ENCODE assay signal across 8 mouse cellular contexts in genomic region chr5:113221147-113221865, GRCm38 (mm10). TPM values are rescaled to one million over a fixed set of nuclear protein-coding genes. Genes with fewer than 3 reads are reported as not detected.
DNase-seq lines count a peak whose midpoint lies in the region; ATAC-seq and TF ChIP-seq lines count a peak whose summit lies in the region.

Gene 2900026A02Rik (minus strand): TSS chr5:113221236.

- H3K27ac ChIP-seq in forebrain, embryonic 13.5 days, result no peak within 1 kb of the TSS
- H3K27ac ChIP-seq in heart, postnatal 0 days (ENCODE audit: low read depth), result peak within 1 kb of the TSS; percentile 61
- H3K27ac ChIP-seq in liver, embryonic 15.5 days (replicated peaks), result peak within 1 kb of the TSS; percentile 78
- no peak within 1 kb of the TSS for H3K27ac ChIP-seq in neural tube, embryonic 11.5 days (ENCODE audit: low read depth, low read length)

- no peaks in the 10 kb centered on the region for H3K36me3 ChIP-seq in C2C12 (ENCODE audit: control insufficient read depth, insufficient read depth)
- H3K36me3 ChIP-seq in forebrain, embryonic 13.5 days (ENCODE audit: poor library complexity, severe bottlenecking), result no peaks in the 10 kb centered on the region
- no peaks in the 10 kb centered on the region for H3K36me3 ChIP-seq in heart, postnatal 0 days (replicated peaks; ENCODE audit: control insufficient read depth, insufficient read depth, low read length)
- no peaks in the 10 kb centered on the region for H3K36me3 ChIP-seq in liver, embryonic 15.5 days (replicated peaks)
- H3K36me3 ChIP-seq in neural tube, embryonic 11.5 days (ENCODE audit: control insufficient read depth, insufficient read depth, low read length), result no peaks in the 10 kb centered on the region

- WGBS in forebrain, embryonic 13.5 days, result 9% methylated on average over 45 of the region's 62 CpGs
- 8% methylated on average over 61 of the region's 62 CpGs for WGBS in heart, postnatal 0 days
- WGBS in liver, embryonic 15.5 days (ENCODE audit: insufficient replicate concordance), result 7% methylated on average over 62 of the region's 62 CpGs
- WGBS in neural tube, embryonic 11.5 days, result 18% methylated on average over 25 of the region's 62 CpGs

- peak within 1 kb of the TSS; percentile 29 for H3K4me3 ChIP-seq in C2C12 (ENCODE audit: insufficient read depth, poor library complexity, severe bottlenecking)
- H3K4me3 ChIP-seq in forebrain, embryonic 13.5 days, result peak within 1 kb of the TSS; percentile 60
- H3K4me3 ChIP-seq in heart, postnatal 0 days (ENCODE audit: low read depth, low read length), result peak within 1 kb of the TSS; percentile 67
- peak within 1 kb of the TSS; percentile 58 for H3K4me3 ChIP-seq in liver, embryonic 15.5 days (replicated peaks)
- H3K4me3 ChIP-seq in neural tube, embryonic 11.5 days (ENCODE audit: low read depth, low read length), result peak within 1 kb of the TSS; percentile 63

- no peaks in the 10 kb centered on the region for H3K79me2 ChIP-seq in C2C12 (ENCODE audit: control insufficient read depth, insufficient read depth)

- no peaks in the 10 kb centered on the region for H3K27me3 ChIP-seq in C2C12 (ENCODE audit: control insufficient read depth, insufficient read depth, insufficient read length)
- H3K27me3 ChIP-seq in forebrain, embryonic 13.5 days, result no peaks in the 10 kb centered on the region
- peaks cover 19% of the 10 kb centered on the region; the same call in 1 of the 2 replicates for H3K27me3 ChIP-seq in heart, postnatal 0 days (ENCODE audit: control insufficient read depth, insufficient read depth, low read length)
- peaks cover 38% of the 10 kb centered on the region for H3K27me3 ChIP-seq in liver, embryonic 15.5 days
- H3K27me3 ChIP-seq in neural tube, embryonic 11.5 days (ENCODE audit: control insufficient read depth, insufficient read depth, low read length), result no peaks in the 10 kb centered on the region

- H3K9ac ChIP-seq in forebrain, embryonic 13.5 days, result peak within 1 kb of the TSS; percentile 72
- H3K9ac ChIP-seq in heart, postnatal 0 days (replicated peaks; ENCODE audit: low read depth, low read length), result peak within 1 kb of the TSS; percentile 64
- peak within 1 kb of the TSS; percentile 42; the same call in 1 of the 2 replicates for H3K9ac ChIP-seq in liver, embryonic 15.5 days
- peak within 1 kb of the TSS; percentile 57 for H3K9ac ChIP-seq in neural tube, embryonic 11.5 days (ENCODE audit: low read length)

- DNase-seq in c-Kit-negative CD71-positive TER-119-positive erythroid progenitor cells, embryonic 14.5 days (ENCODE audit: low read depth, low spot score), result peak; percentile 4
- no peak for DNase-seq in heart, postnatal 0 days (ENCODE audit: low spot score)
- peak; percentile 81 to 95 for DNase-seq in kidney, postnatal 36 days
- DNase-seq in neural tube, embryonic 11.5 days (ENCODE audit: low spot score), result peak; percentile 81
- DNase-seq in testis, postnatal 14 days (ENCODE audit: low spot score), result peak; percentile 85

- peaks cover 20% of the 10 kb centered on the region for H3K4me1 ChIP-seq in forebrain, embryonic 13.5 days
- H3K4me1 ChIP-seq in heart, postnatal 0 days (ENCODE audit: control insufficient read depth, insufficient read depth), result no peaks in the 10 kb centered on the region
- H3K4me1 ChIP-seq in liver, embryonic 15.5 days (replicated peaks), result peaks cover 31% of the 10 kb centered on the region
- peaks cover 7% of the 10 kb centered on the region for H3K4me1 ChIP-seq in neural tube, embryonic 11.5 days (ENCODE audit: control insufficient read depth, insufficient read depth, low read length)

- no peak within 1 kb of the TSS for H3ac ChIP-seq in C2C12 (ENCODE audit: control insufficient read depth, insufficient read length, low read depth)

- H3K79me3 ChIP-seq in C2C12 (ENCODE audit: low read depth), result no peaks in the 10 kb centered on the region

- H3K9me3 ChIP-seq in forebrain, embryonic 13.5 days (replicated peaks), result no peaks in the 10 kb centered on the region
- H3K9me3 ChIP-seq in heart, postnatal 0 days (replicated peaks; ENCODE audit: control insufficient read depth, low read length), result no peaks in the 10 kb centered on the region
- no peaks in the 10 kb centered on the region for H3K9me3 ChIP-seq in liver, embryonic 15.5 days (replicated peaks)
- H3K9me3 ChIP-seq in neural tube, embryonic 11.5 days (ENCODE audit: control insufficient read depth, low read length), result no peaks in the 10 kb centered on the region

- TF ChIP-seq EP300 in heart, postnatal 0 days (IDR thresholded peaks at IDR 0.05; ENCODE audit: low read depth), result no peak

- TF ChIP-seq CTCF in C2C12 (IDR thresholded peaks at IDR 0.05; ENCODE audit: control insufficient read depth, insufficient read depth, insufficient read length), result peak; percentile 98
- TF ChIP-seq CTCF in heart, postnatal 0 days (IDR thresholded peaks at IDR 0.05; ENCODE audit: low read depth), result peak; percentile 55

- ATAC-seq in forebrain, embryonic 13.5 days, result peak; percentile 44; the same call in 1 of the 2 replicates
- ATAC-seq in heart, postnatal 0 days (ENCODE audit: insufficient read depth, low read depth), result peak; percentile 69
- ATAC-seq in liver, embryonic 15.5 days (ENCODE audit: insufficient read depth), result peak; percentile 14
- ATAC-seq in neural tube, embryonic 11.5 days (ENCODE audit: insufficient read depth, low FRiP score, low TSS enrichment), result peak; percentile 41; the same call in 1 of the 2 replicates

- peak within 1 kb of the TSS; percentile 91 for H3K4me2 ChIP-seq in forebrain, embryonic 13.5 days
- H3K4me2 ChIP-seq in heart, postnatal 0 days (ENCODE audit: low read depth, low read length), result peak within 1 kb of the TSS; percentile 94
- H3K4me2 ChIP-seq in liver, embryonic 15.5 days, result peak within 1 kb of the TSS; percentile 72
- peak within 1 kb of the TSS; percentile 97 for H3K4me2 ChIP-seq in neural tube, embryonic 11.5 days (ENCODE audit: low read depth)

TF ChIP-seq in C2C12, 6 proteins besides CTCF, POLR2A, EP300 and RAD21:
- TF ChIP-seq FOSL1 (IDR thresholded peaks at IDR 0.05; ENCODE audit: insufficient read depth, low read length, poor library complexity, severe bottlenecking), result no peak
- no peak for TF ChIP-seq USF1 (IDR thresholded peaks at IDR 0.05; ENCODE audit: low read depth)
- TF ChIP-seq CEBPB (IDR thresholded peaks at IDR 0.05; ENCODE audit: low read depth), result no peak
- no peak for TF ChIP-seq MYOG (IDR thresholded peaks at IDR 0.05; ENCODE audit: control insufficient read depth, extremely low read depth, insufficient read length)
- TF ChIP-seq MAX (IDR thresholded peaks at IDR 0.05), result no peak
- TF ChIP-seq MYOD1 (IDR thresholded peaks at IDR 0.05; ENCODE audit: control insufficient read depth, insufficient read length, low read depth), result no peak

RNA-seq across cellular contexts. Expression of gene 2900026A02Rik, which starts in this region (rescaled TPM):
- polyA plus RNA-seq in C2C12 (2012; fragmentation: generic; extraction: Trizol), result 8.4 TPM
- polyA plus RNA-seq in forebrain, embryonic 13.5 days (2015; fragmentation: Nextera tagmentation; extraction: Ambion mirVana), result 4.3 and 5.1 TPM in 2 replicates
- 17.0 and 18.9 TPM in 2 replicates for total RNA-seq in heart, postnatal 0 days (2014; rRNA removed; ENCODE audit: low replicate concordance)
- polyA plus RNA-seq in heart, postnatal 0 days (2015; fragmentation: Nextera tagmentation; extraction: Ambion mirVana), result 8.1 and 10.2 TPM in 2 replicates
- 2.0 and 2.8 TPM in 2 replicates for polyA plus RNA-seq in liver, embryonic 15.5 days (2015; fragmentation: Nextera tagmentation; extraction: Ambion mirVana)
- polyA plus RNA-seq in neural tube, embryonic 11.5 days (2014; fragmentation: Nextera tagmentation; extraction: Ambion mirVana), result 1.3 and 1.5 TPM in 2 replicates

Comparison
In these comparisons a context has a peak if more than half of its experiments do, and no peak if none do; other contexts are left out.
1. ATAC-seq: peak in every context shown above with its lines; median percentile 69 in heart, postnatal 0 days; 44 in forebrain, embryonic 13.5 days; 41 in neural tube, embryonic 11.5 days; 14 in liver, embryonic 15.5 days.
2. H3K27ac ChIP-seq: peak in heart, postnatal 0 days (single experiment) and liver, embryonic 15.5 days (single experiment); none in forebrain, embryonic 13.5 days (single experiment) and neural tube, embryonic 11.5 days (single experiment).
3. Peak in every context shown above with its lines, with median percentiles within 50 percentile points of each other: H3K4me3 ChIP-seq, H3K4me2 ChIP-seq and H3K9ac ChIP-seq.